Mouse (Mus musculus) urinary bladder, postnatal 14 days (tissue): ENCODE data around the gene Akap13.

ENCODE experiments used
- DNase-seq: peaks from one replicate; pipeline ENCODE4 v3.0.0; 2021; ENCODE audit warnings: low spot score

Akap13 gene

GRCm38 (mm10) chr7:75455223-75456151 is at the start of gene Akap13:
Akap13 (plus strand) TSS chr7:75455534.
- DNase-seq = peak; percentile 95

- DNase-seq = no peak
Measured at GRCm38 (mm10) chr7:75410641-75411040, 44.7 kb upstream of the Akap13 start.

GRCm38 (mm10) chr7:75411226-75411625 is 44.1 kb upstream of the Akap13 start:
- no peak for DNase-seq

- DNase-seq = no peak
Measured at GRCm38 (mm10) chr7:75412011-75412510, 43.3 kb upstream of the Akap13 start.

GRCm38 (mm10) chr7:75412568-75412967 is 42.8 kb upstream of the Akap13 start:
- peak; percentile 31 for DNase-seq

- DNase-seq = no peak
Measured at GRCm38 (mm10) chr7:75413903-75414302, 41.4 kb upstream of the Akap13 start.

- DNase-seq = no peak
Measured at GRCm38 (mm10) chr7:75414316-75414715, 41.0 kb upstream of the Akap13 start.

- no peak for DNase-seq
Measured at GRCm38 (mm10) chr7:75415166-75415881, 40.0 kb upstream of the Akap13 start.

GRCm38 (mm10) chr7:75415882-75416585 is 39.3 kb upstream of the Akap13 start:
- DNase-seq = no peak

- no peak for DNase-seq
Measured at GRCm38 (mm10) chr7:75420927-75421326, 34.4 kb upstream of the Akap13 start.

GRCm38 (mm10) chr7:75424121-75424520 is 31.2 kb upstream of the Akap13 start:
- DNase-seq = no peak

- DNase-seq = peak; percentile 86
Measured at GRCm38 (mm10) chr7:75427322-75427721, 28.0 kb upstream of the Akap13 start.

- DNase-seq = no peak
Measured at GRCm38 (mm10) chr7:75428913-75429312, 26.4 kb upstream of the Akap13 start.

- no peak for DNase-seq
Measured at GRCm38 (mm10) chr7:75430550-75430949, 24.8 kb upstream of the Akap13 start.

GRCm38 (mm10) chr7:75431043-75431442 is 24.3 kb upstream of the Akap13 start:
- no peak for DNase-seq

GRCm38 (mm10) chr7:75432046-75432445 is 23.3 kb upstream of the Akap13 start:
- no peak for DNase-seq

- DNase-seq = no peak
Measured at GRCm38 (mm10) chr7:75436413-75437174, 18.7 kb upstream of the Akap13 start.

- DNase-seq = no peak
Measured at GRCm38 (mm10) chr7:75439570-75439969, 15.8 kb upstream of the Akap13 start.

- DNase-seq = no peak
Measured at GRCm38 (mm10) chr7:75440241-75440640, 15.1 kb upstream of the Akap13 start.

- DNase-seq = no peak
Measured at GRCm38 (mm10) chr7:75441947-75442346, 13.4 kb upstream of the Akap13 start.

GRCm38 (mm10) chr7:75456152-75456888 is 986 bp downstream of the Akap13 start:
- no peak for DNase-seq
